Mouse (Mus musculus) heart, postnatal 0 days (tissue): Measurements from ENCODE around the gene Crybg1.

Experiments
- CTCF ChIP-seq: IDR thresholded peaks from 2 replicates; pipeline ENCODE4 v1.5.1; 2016; ENCODE audit warnings: antibody characterized with exemption, control low read depth, low read depth
- EP300 ChIP-seq: IDR thresholded peaks from 2 replicates; pipeline ENCODE4 v1.6.1; 2016; ENCODE audit warnings: antibody characterized with exemption, low read depth

DNA sequence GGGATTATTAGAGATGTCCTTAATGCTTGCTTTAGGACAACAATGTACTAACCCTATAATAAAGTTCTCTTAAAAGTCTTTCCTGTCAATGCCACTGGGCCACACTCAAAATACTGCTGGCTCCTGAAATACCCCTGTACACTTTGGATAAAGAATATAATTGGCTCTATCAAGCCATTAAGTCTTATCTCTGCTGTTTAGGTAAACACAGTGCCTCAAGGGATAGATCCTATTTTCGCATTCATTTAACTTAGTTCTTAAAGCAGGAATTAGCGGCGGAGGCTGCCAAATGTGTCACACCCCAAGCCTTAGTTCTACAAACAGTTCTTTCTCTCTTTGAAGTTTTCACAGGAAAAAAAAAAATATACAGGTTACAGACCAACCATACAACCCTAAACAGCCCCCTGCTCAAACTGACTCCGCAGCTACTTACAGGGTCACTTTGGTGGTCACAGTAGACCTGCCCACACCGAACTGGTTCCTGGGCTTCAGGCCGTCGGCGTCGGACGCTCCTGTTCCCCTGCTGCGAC, 145.6 kb downstream of the Crybg1 start:
- TF ChIP-seq CTCF, result no peak
- TF ChIP-seq EP300, result no peak
